8 mouse cellular contexts compared by ENCODE assay signal in the genomic region with DNA sequence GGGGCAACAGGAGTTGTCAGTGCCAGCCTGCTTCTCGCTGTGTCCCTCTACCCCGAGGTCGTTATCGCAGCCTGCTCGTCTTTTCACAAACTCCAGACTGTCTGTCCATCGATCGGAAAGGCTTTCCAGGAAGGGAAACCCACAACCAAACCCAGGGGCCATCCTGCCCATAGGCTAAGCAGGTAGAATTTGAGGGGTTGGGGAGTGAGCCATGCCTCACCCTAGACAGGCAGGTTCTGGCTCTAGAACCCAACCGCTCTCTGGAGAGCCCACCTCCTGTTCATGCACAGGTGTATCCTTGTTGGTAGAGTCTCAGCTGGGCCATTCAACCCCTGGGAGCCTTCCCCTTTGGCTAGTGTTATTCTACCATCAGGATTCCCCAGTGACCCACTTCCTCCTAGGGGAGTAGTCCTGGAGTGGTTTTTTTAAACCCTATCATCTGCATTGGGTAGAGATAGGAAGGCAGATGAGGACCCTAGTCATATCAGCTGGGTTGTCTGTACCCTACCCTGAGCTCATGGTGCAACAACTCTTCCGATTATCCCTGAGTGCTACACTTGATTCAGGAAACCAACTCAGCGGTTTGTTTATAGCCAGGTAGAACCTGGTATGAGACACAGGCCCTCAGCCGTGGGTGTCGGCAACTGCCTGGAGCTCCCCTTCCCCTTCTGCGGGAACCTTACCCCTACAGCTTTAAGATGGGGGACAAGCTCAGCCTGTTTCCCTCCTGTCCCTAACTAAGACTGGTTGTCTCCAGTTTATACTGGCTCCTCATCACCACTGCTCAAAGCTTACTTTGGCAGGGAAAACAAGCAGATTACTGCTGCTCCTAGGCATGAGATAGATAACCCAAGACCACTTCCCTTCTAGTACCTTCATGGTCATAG. TPM values are rescaled to one million over a fixed set of nuclear protein-coding genes. Genes with fewer than 3 reads are reported as not detected.
DNase-seq lines count a peak whose midpoint lies in the region; ATAC-seq lines count a peak whose summit lies in the region.

No protein-coding gene starts in this region.

- H3K4me3 ChIP-seq in kidney, embryonic 15.5 days (replicated peaks), result peak overlapping the region; percentile 41
- H3K4me3 ChIP-seq in forebrain, embryonic 12.5 days (replicated peaks), result peak overlapping the region; percentile 41
- peak overlapping the region; percentile 37; the same call in 1 of the 2 replicates for H3K4me3 ChIP-seq in intestine, embryonic 16.5 days (ENCODE audit: low read length)
- H3K4me3 ChIP-seq in neural tube, embryonic 13.5 days, result peak overlapping the region; percentile 37

- H3K27me3 ChIP-seq in kidney, embryonic 15.5 days, result no peaks in the 10 kb centered on the region
- H3K27me3 ChIP-seq in forebrain, embryonic 12.5 days, result peaks cover 37% of the 10 kb centered on the region
- H3K27me3 ChIP-seq in intestine, embryonic 16.5 days (replicated peaks; ENCODE audit: control insufficient read depth, insufficient read depth, low read length), result no peaks in the 10 kb centered on the region; the same call in 1 of the 2 replicates
- H3K27me3 ChIP-seq in neural tube, embryonic 13.5 days, result peaks cover 36% of the 10 kb centered on the region

- H3K4me1 ChIP-seq in kidney, embryonic 15.5 days, result peaks cover 39% of the 10 kb centered on the region
- H3K4me1 ChIP-seq in forebrain, embryonic 12.5 days, result peaks cover 23% of the 10 kb centered on the region
- H3K4me1 ChIP-seq in intestine, embryonic 16.5 days (ENCODE audit: control insufficient read depth, insufficient read depth, low read length), result peaks cover 22% of the 10 kb centered on the region
- H3K4me1 ChIP-seq in neural tube, embryonic 13.5 days (replicated peaks), result peaks cover 41% of the 10 kb centered on the region

- H3K9ac ChIP-seq in kidney, embryonic 15.5 days, result 0 out of 2 replicates have a peak overlapping the region, but pooled peaks have one; percentile 39
- peak overlapping the region; percentile 42; the same call in 1 of the 2 replicates for H3K9ac ChIP-seq in forebrain, embryonic 12.5 days
- H3K9ac ChIP-seq in intestine, embryonic 16.5 days (ENCODE audit: low read depth, low read length), result no peak overlapping the region
- H3K9ac ChIP-seq in neural tube, embryonic 13.5 days, result no peak overlapping the region

- DNase-seq in kidney, adult 9 months, result no peak
- no peak for DNase-seq in right cerebral cortex, postnatal 4 days
- DNase-seq in adrenal gland, postnatal 25 days, result no peak
- DNase-seq in adrenal gland, adult (ENCODE audit: inconsistent age in 2 of 2, low spot score in 1 of 2), result no peak

- peak overlapping the region; percentile 63 for H3K4me2 ChIP-seq in kidney, embryonic 15.5 days
- H3K4me2 ChIP-seq in forebrain, embryonic 12.5 days, result peak overlapping the region; percentile 80
- H3K4me2 ChIP-seq in intestine, embryonic 16.5 days (ENCODE audit: low read depth, low read length), result peak overlapping the region; percentile 73
- peak overlapping the region; percentile 73 for H3K4me2 ChIP-seq in neural tube, embryonic 13.5 days

- H3K27ac ChIP-seq in kidney, embryonic 15.5 days, result peak overlapping the region; percentile 32; the same call in 1 of the 2 replicates
- H3K27ac ChIP-seq in forebrain, embryonic 12.5 days, result no peak overlapping the region
- H3K27ac ChIP-seq in intestine, embryonic 16.5 days (ENCODE audit: low read length), result no peak overlapping the region
- no peak overlapping the region for H3K27ac ChIP-seq in neural tube, embryonic 13.5 days (replicated peaks)

- 0 out of 2 replicates have a peak, but pooled peaks have one; percentile 9 for ATAC-seq in kidney, embryonic 15.5 days (replicated peaks; ENCODE audit: low FRiP score)
- no peak for ATAC-seq in forebrain, embryonic 12.5 days (ENCODE audit: low FRiP score)
- 0 out of 2 replicates have a peak, but pooled peaks have one; percentile 1 for ATAC-seq in intestine, embryonic 16.5 days
- peak; percentile 5; the same call in 1 of the 2 replicates for ATAC-seq in neural tube, embryonic 13.5 days (ENCODE audit: low read depth)

- H3K36me3 ChIP-seq in kidney, embryonic 15.5 days, result peaks cover 45% of the 10 kb centered on the region
- peaks cover 29% of the 10 kb centered on the region for H3K36me3 ChIP-seq in forebrain, embryonic 12.5 days (replicated peaks)
- peaks cover 7% of the 10 kb centered on the region for H3K36me3 ChIP-seq in intestine, embryonic 16.5 days (ENCODE audit: control insufficient read depth, insufficient read depth, low read length)
- H3K36me3 ChIP-seq in neural tube, embryonic 13.5 days, result 0 out of 2 replicates have a peak, but pooled peaks cover 8% of the 10 kb centered on the region

- H3K9me3 ChIP-seq in kidney, embryonic 15.5 days (replicated peaks), result no peaks in the 10 kb centered on the region
- H3K9me3 ChIP-seq in forebrain, embryonic 12.5 days, result no peaks in the 10 kb centered on the region
- no peaks in the 10 kb centered on the region for H3K9me3 ChIP-seq in intestine, embryonic 16.5 days (ENCODE audit: control insufficient read depth, low read length)
- no peaks in the 10 kb centered on the region for H3K9me3 ChIP-seq in neural tube, embryonic 13.5 days

- 54% methylated on average over 13 of the region's 13 CpGs for WGBS in kidney, embryonic 15.5 days
- 63% methylated on average over 13 of the region's 13 CpGs for WGBS in forebrain, embryonic 12.5 days
- 49% methylated on average over 13 of the region's 13 CpGs for WGBS in intestine, embryonic 16.5 days
- 59% methylated on average over 13 of the region's 13 CpGs for WGBS in neural tube, embryonic 13.5 days

RNA-seq across cellular contexts. Expression of a gene that starts 3.6 kb away (rescaled TPM):
- polyA plus RNA-seq in kidney, embryonic 15.5 days (2015; fragmentation: Nextera tagmentation; extraction: Ambion mirVana), result 105 and 112 TPM in 2 replicates
- 49.7 and 51.0 TPM in 2 replicates for polyA plus RNA-seq in forebrain, embryonic 12.5 days (2016; fragmentation: Nextera tagmentation; extraction: Ambion mirVana)
- polyA plus RNA-seq in intestine, embryonic 16.5 days (2015; fragmentation: Nextera tagmentation; extraction: Ambion mirVana), result 182 and 185 TPM in 2 replicates
- 75.0 and 83.6 TPM in 2 replicates for polyA plus RNA-seq in neural tube, embryonic 13.5 days (2015; fragmentation: Nextera tagmentation; extraction: Ambion mirVana)
- total RNA-seq in adrenal gland, postnatal 25 days (2021), result 16.5 and 32.2 TPM in 2 replicates

RNA-seq across cellular contexts. Expression of a gene that starts 13.5 kb away (rescaled TPM):
- 1.4 and 2.0 TPM in 2 replicates for polyA plus RNA-seq in kidney, embryonic 15.5 days (2015; fragmentation: Nextera tagmentation; extraction: Ambion mirVana)
- polyA plus RNA-seq in forebrain, embryonic 12.5 days (2016; fragmentation: Nextera tagmentation; extraction: Ambion mirVana), result 0.49 and 0.52 TPM in 2 replicates
- polyA plus RNA-seq in intestine, embryonic 16.5 days (2015; fragmentation: Nextera tagmentation; extraction: Ambion mirVana), result 5.6 and 5.9 TPM in 2 replicates
- 3.9 and 4.3 TPM in 2 replicates for polyA plus RNA-seq in neural tube, embryonic 13.5 days (2015; fragmentation: Nextera tagmentation; extraction: Ambion mirVana)
- total RNA-seq in adrenal gland, postnatal 25 days (2021), result 0.90 and 1.3 TPM in 2 replicates

RNA-seq across cellular contexts. Expression of a gene that starts 22.3 kb away (rescaled TPM):
- polyA plus RNA-seq in kidney, embryonic 15.5 days (2015; fragmentation: Nextera tagmentation; extraction: Ambion mirVana), result 89.1 and 110 TPM in 2 replicates
- 36.2 and 38.0 TPM in 2 replicates for polyA plus RNA-seq in forebrain, embryonic 12.5 days (2016; fragmentation: Nextera tagmentation; extraction: Ambion mirVana)
- polyA plus RNA-seq in intestine, embryonic 16.5 days (2015; fragmentation: Nextera tagmentation; extraction: Ambion mirVana), result 78.2 and 80.1 TPM in 2 replicates
- 20.9 and 23.0 TPM in 2 replicates for polyA plus RNA-seq in neural tube, embryonic 13.5 days (2015; fragmentation: Nextera tagmentation; extraction: Ambion mirVana)
- 59.6 and 67.6 TPM in 2 replicates for total RNA-seq in adrenal gland, postnatal 25 days (2021)

RNA-seq across cellular contexts. Expression of a gene that starts 30.0 kb away (rescaled TPM):
- polyA plus RNA-seq in kidney, embryonic 15.5 days (2015; fragmentation: Nextera tagmentation; extraction: Ambion mirVana), result 0.44 and 0.60 TPM in 2 replicates
- polyA plus RNA-seq in forebrain, embryonic 12.5 days (2016; fragmentation: Nextera tagmentation; extraction: Ambion mirVana), result 0.59 and 0.64 TPM in 2 replicates
- polyA plus RNA-seq in intestine, embryonic 16.5 days (2015; fragmentation: Nextera tagmentation; extraction: Ambion mirVana), result 0.33 and 0.43 TPM in 2 replicates
- polyA plus RNA-seq in neural tube, embryonic 13.5 days (2015; fragmentation: Nextera tagmentation; extraction: Ambion mirVana), result 0.58 and 0.61 TPM in 2 replicates
- total RNA-seq in adrenal gland, postnatal 25 days (2021), result 0.18 and 0.33 TPM in 2 replicates

Comparison
In these comparisons a context has a peak if more than half of its experiments do, and no peak if none do; other contexts are left out.
1. H3K9ac ChIP-seq: peak in kidney, embryonic 15.5 days (single experiment) and forebrain, embryonic 12.5 days (single experiment); none in intestine, embryonic 16.5 days (single experiment) and neural tube, embryonic 13.5 days (single experiment).
2. Peak in every context shown above with its lines, with median percentiles within 50 percentile points of each other: H3K4me2 ChIP-seq and H3K4me3 ChIP-seq.